Mouse (Mus musculus): ENCODE measurements around the gene Fndc3a. TPM values are rescaled to one million over a fixed set of nuclear protein-coding genes. Genes with fewer than 3 reads are reported as not detected.

Fndc3a gene
- polyA plus RNA-seq, 1 experiment from 2014 or later, result 59.1 TPM

DNA sequence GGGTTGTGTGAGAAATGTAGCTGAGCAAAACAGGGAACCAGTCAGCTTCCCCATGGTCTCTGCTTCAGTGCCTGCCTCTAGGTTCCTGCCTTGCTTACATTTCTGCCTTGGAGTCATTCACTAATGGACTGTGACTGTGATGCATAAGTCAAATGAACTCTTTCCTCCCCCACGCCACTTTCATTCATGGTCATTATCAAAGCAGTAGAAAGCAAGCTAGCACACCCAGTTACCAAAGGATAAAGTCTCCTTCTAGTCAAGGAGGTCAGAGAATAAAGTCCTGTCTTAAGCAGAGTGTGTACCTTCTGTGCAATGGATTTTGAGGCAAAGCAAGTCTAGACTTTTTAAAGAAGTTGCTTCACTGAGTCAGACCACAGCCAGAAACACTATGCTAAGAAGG is 182.7 kb downstream of the Fndc3a start:
- ATAC-seq, result no peak
- 64% methylated on average over 1 of the region's 1 CpGs for WGBS

DNA sequence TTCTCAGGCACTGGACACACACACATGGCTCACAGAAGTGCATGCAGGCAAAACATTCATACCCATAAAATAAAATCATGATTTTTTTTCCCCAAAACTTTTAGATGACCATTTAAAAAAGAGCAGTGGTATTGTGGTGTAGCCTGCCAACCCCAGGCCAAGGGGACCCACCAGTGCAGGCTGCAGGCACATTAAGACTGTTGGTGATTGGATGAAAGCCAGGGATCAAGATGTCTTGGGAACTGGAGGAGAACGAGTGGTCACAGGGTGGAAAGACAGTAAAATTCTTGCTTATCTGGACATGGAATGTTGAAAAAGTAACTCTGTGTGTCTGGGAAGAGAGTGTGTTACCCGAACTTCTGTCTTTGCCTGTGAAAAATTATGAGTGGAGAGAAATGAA is 190.2 kb downstream of the Fndc3a start:
- Histone ChIP-seq H3K4me3 (replicated peaks) (no peak overlapping the region), H3K27ac (no peak overlapping the region), H3K4me2 (replicated peaks) (no peak overlapping the region), H3K9ac (replicated peaks) (no peak overlapping the region), H3K36me3 (no peaks in the 10 kb centered on the region), H3K9me3 (no peaks in the 10 kb centered on the region), H3K27me3 (no peaks in the 10 kb centered on the region), H3K4me1 (replicated peaks) (no peaks in the 10 kb centered on the region)
- 71% methylated on average over 2 of the region's 2 CpGs for WGBS
- ATAC-seq, result no peak

More for the DNA sequence above, 182.7 kb downstream of the Fndc3a start:
- H3K4me2 ChIP-seq (replicated peaks), result no peak overlapping the region
- peaks cover 6% of the 10 kb centered on the region for H3K4me1 ChIP-seq (replicated peaks)
- peaks cover 23% of the 10 kb centered on the region for H3K27me3 ChIP-seq
- no peaks in the 10 kb centered on the region for H3K9me3 ChIP-seq
- no peaks in the 10 kb centered on the region for H3K36me3 ChIP-seq
- no peak overlapping the region for H3K9ac ChIP-seq (replicated peaks)
- H3K4me3 ChIP-seq (replicated peaks), result no peak overlapping the region
- H3K27ac ChIP-seq, result no peak overlapping the region

DNA sequence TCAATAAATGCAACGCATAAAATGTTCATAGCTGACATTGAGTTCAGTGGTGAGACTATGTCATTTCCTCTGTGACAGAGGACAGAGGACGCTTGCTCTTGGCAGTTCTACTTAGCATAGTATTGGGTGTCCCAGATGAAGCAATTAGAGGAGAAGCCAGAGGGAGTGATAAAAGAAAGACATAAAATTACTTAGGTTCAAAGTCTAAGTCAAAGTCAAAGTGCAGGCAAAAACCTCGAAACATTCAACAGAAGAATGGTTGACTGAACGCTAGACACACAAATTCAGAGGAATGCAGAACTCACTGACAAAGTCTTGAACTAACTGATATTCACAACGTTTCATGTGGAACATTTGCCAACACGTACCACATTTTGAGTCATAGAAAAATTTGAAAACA is 191.0 kb downstream of the Fndc3a start:
- no peak for ATAC-seq
- H3K36me3 ChIP-seq, result no peaks in the 10 kb centered on the region
- 84% methylated on average over 6 of the region's 6 CpGs for WGBS

DNA sequence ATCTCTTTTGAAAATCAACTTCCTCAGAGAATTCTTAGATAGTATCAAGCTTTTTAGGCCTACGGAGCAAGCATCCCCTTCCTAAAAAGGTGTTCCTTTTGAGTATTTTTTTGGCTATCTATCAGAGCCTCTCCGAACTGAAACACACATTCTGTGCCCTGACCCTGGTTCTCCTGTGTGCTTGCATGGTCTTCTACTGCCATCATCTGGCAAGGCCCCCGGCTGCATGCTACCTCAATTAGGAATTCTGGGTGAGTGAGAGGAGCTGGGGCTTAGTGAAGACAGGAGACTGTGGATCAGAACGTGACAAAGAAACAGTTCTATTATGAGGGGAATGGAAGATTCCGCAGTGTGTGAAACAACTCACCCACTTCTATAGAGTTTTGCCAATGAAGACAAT is 193.4 kb downstream of the Fndc3a start:
- H3K27ac ChIP-seq, result no peak overlapping the region
- H3K4me3 ChIP-seq (replicated peaks), result no peak overlapping the region
- H3K36me3 ChIP-seq, result no peaks in the 10 kb centered on the region
- no peak overlapping the region for H3K9ac ChIP-seq (replicated peaks)
- no peak for ATAC-seq
- H3K27me3 ChIP-seq, result no peaks in the 10 kb centered on the region
- H3K4me2 ChIP-seq (replicated peaks), result no peak overlapping the region
- H3K9me3 ChIP-seq, result no peaks in the 10 kb centered on the region
- WGBS, result 22% methylated on average over 5 of the region's 5 CpGs
- H3K4me1 ChIP-seq (replicated peaks), result no peaks in the 10 kb centered on the region

More for the DNA sequence above, 191.0 kb downstream of the Fndc3a start:
- no peak overlapping the region for H3K9ac ChIP-seq (replicated peaks)
- H3K4me1 ChIP-seq (replicated peaks), result no peaks in the 10 kb centered on the region
- no peaks in the 10 kb centered on the region for H3K9me3 ChIP-seq
- H3K4me3 ChIP-seq (replicated peaks), result no peak overlapping the region
- H3K4me2 ChIP-seq (replicated peaks), result no peak overlapping the region
- no peaks in the 10 kb centered on the region for H3K27me3 ChIP-seq
- no peak overlapping the region for H3K27ac ChIP-seq

DNA sequence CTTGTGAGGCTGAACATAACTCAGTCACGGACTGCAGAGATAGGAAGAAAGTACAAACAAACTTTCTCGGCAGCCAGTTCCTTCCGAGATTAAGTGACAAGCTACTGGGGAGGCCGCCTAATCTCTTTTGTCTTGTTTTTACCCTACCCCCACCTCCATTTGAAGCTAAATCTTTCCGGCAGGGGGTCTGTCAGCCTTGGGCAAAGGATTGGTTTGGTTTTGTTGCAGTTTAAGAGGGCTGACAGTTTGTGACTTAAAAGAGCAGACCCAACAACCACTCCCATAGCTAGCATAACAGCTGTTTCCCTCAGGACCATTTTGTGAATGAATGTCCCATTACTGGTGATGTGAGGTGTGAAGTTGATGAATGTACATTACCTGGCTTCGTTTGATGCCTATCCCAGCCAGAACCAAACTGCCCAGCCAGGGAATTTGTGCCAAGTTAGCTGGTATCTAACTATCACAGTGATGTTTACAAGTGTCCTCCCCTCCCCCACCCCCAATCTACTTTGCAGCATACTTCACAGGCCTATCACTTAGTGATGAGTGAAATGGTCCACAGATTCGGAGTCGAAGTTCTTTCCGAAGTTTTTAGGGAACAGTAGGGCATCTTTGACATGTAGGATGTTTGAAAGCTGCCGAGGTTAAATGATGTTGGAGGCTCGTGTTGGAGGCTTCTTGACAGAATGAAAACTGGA is 202.9 kb downstream of the Fndc3a start:
- peak; percentile 62 for ATAC-seq
- Histone ChIP-seq H3K36me3 (no peaks in the 10 kb centered on the region), H3K27me3 (no peaks in the 10 kb centered on the region; the same call in 1 of the 2 replicates), H3K4me2 (replicated peaks) (peak overlapping the region; percentile 58), H3K9me3 (no peaks in the 10 kb centered on the region), H3K4me3 (replicated peaks) (peak overlapping the region; percentile 32), H3K4me1 (replicated peaks) (peaks cover 11% of the 10 kb centered on the region), H3K27ac (no peak overlapping the region), H3K9ac (replicated peaks) (peak overlapping the region; percentile 32; the same call in 1 of the 2 replicates)
- WGBS, result 10% methylated on average over 11 of the region's 11 CpGs

DNA sequence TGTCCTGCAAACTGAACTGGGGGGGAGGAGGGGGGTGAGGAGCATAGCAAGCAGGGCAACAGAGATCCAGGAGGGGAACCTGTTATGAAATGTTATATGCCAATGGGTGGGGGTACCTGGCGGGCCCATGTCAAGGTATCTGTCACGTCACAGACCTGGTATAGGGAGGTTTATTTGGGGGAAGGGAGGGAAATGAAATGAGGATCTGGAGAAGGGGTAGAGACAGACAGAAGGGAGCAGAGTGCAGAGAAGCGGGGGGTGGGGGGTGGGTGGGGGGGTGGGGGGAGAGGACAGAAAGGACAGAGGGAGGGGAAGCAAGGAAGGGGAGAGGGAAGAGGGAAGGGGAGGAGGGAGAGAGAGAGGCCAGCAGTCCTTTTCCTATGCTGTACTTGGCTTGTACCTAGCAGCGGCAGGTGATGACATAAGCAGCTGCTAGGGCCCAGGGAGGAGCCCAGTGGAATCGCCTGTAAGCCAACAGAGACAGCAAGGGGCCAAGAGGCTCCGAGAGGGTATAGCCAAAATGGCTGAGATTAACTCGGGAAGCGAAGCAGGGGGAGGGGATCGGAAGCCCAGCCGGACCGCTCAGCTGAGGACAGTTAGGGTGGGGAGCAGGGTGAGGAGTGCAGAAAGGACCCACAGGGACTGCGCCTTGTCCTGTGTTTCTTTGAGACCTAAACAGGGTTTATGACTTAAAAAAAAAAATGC is 203.6 kb downstream of the Fndc3a start:
- Histone ChIP-seq H3K4me3 (replicated peaks) (peak overlapping the region; percentile 32), H3K27ac (no peak overlapping the region), H3K4me1 (replicated peaks) (peaks cover 11% of the 10 kb centered on the region), H3K36me3 (no peaks in the 10 kb centered on the region), H3K9me3 (no peaks in the 10 kb centered on the region), H3K9ac (replicated peaks) (peak overlapping the region; percentile 32; the same call in 1 of the 2 replicates), H3K4me2 (replicated peaks) (peak overlapping the region; percentile 58), H3K27me3 (no peaks in the 10 kb centered on the region; the same call in 1 of the 2 replicates)
- 5% methylated on average over 12 of the region's 12 CpGs for WGBS
- ATAC-seq, result peak; percentile 86

DNA sequence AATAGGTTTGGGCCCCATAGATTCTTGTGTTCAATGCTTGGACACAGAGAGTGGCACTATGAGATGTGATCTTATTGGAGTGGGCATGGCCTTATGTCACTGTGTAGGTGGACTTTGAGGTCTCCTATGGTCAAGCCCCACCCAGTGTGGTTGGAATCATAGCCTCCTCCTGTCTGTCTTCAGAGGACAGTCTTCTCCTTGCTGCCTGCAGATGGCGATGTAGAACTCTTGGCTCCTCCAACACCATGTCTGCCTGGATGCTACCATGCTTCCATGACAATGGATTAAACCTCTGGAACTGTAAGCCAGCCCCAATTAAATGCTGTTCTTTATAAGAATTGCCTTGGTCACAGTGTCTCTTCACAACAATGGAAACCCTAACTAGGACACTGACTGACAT is 204.8 kb downstream of the Fndc3a start:
- Histone ChIP-seq H3K4me1 (replicated peaks) (peaks cover 11% of the 10 kb centered on the region), H3K9me3 (no peaks in the 10 kb centered on the region), H3K27me3 (no peaks in the 10 kb centered on the region; the same call in 1 of the 2 replicates), H3K4me3 (replicated peaks) (no peak overlapping the region), H3K27ac (no peak overlapping the region), H3K4me2 (replicated peaks) (no peak overlapping the region), H3K36me3 (no peaks in the 10 kb centered on the region), H3K9ac (replicated peaks) (no peak overlapping the region)
- WGBS, result 88% methylated on average over 1 of the region's 1 CpGs
- no peak for ATAC-seq

DNA sequence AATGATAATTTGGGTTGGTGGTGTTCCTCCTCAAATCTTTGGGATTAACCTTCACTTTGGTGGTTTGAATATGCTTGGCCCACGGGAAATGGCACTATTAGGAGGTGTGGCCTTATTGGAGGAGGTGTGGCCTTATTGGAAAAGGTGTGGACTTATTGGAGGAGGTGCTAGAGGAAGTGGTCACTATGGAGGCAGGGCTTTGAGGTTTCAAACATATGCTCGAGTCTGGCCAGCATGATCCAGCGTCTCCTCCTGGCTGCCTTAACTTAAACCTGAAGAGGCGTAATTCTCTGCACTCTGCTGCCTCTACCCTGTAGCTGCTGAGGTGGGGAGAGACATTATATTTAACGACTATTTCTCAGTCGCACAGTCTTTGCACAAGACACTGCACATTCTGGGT is 206.6 kb downstream of the Fndc3a start:
- ATAC-seq, result no peak
- Histone ChIP-seq H3K27ac (no peak overlapping the region), H3K27me3 (no peaks in the 10 kb centered on the region; the same call in 1 of the 2 replicates), H3K9ac (replicated peaks) (no peak overlapping the region), H3K36me3 (no peaks in the 10 kb centered on the region), H3K9me3 (no peaks in the 10 kb centered on the region), H3K4me1 (replicated peaks) (peaks cover 11% of the 10 kb centered on the region), H3K4me2 (replicated peaks) (no peak overlapping the region), H3K4me3 (replicated peaks) (no peak overlapping the region)
- 48% methylated on average over 6 of the region's 6 CpGs for WGBS

DNA sequence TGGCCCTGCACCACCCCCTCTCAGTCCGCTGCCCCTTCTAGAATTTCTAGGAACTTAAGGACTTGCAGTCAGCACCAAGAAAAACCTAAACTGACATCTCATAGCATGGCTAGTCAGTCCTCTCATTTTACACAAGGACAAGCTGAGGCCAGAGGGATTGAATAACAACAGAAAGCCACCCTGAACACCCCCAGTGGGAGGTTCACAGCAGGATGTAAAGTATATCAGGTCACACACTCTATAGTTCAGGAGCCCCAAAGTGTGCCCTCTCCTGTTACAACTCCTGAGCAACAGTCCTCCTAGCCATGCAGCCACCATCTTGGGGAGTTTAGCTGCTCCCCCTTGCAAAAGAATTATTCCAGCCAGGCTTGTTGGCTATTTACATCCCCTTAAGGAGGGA is 216.0 kb downstream of the Fndc3a start:
- Histone ChIP-seq H3K36me3 (no peaks in the 10 kb centered on the region), H3K27me3 (no peaks in the 10 kb centered on the region), H3K9ac (replicated peaks) (no peak overlapping the region), H3K4me3 (replicated peaks) (no peak overlapping the region), H3K4me2 (replicated peaks) (no peak overlapping the region), H3K27ac (no peak overlapping the region), H3K9me3 (no peaks in the 10 kb centered on the region), H3K4me1 (replicated peaks) (no peaks in the 10 kb centered on the region)
- ATAC-seq, result no peak
- WGBS, result 90% methylated on average over 1 of the region's 1 CpGs

DNA sequence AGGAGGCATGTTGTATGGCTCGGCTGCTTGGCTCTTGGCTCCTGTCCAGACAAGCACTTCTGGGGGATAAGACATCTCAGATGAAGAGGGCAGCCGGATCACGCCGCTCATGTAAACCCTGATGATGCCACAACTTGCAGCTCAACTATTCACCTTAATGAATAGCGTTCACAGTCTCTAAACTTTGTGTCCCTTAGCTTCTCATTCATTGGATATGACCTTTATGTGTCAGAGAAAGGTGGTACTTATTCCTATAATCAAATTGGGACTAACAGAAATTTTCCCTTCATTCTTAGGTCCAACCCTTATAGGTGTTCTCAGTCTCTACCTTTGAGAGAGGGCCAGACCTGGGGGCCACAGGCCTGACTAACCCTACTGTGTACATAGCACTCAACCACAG is 218.1 kb downstream of the Fndc3a start, which contains the start of gene Gm9195:
Gene Gm9195, minus strand, starts transcription at position 101 of the 400 bp plus-strand sequence.
- no peaks in the 10 kb centered on the region for H3K4me1 ChIP-seq (replicated peaks)
- no peak within 1 kb of the TSS for H3K9ac ChIP-seq (replicated peaks)
- H3K4me3 ChIP-seq (replicated peaks), result no peak within 1 kb of the TSS
- H3K4me2 ChIP-seq (replicated peaks), result no peak within 1 kb of the TSS
- no peak for ATAC-seq
- no peaks in the 10 kb centered on the region for H3K9me3 ChIP-seq
- H3K36me3 ChIP-seq, result no peaks in the 10 kb centered on the region
- no peak within 1 kb of the TSS for H3K27ac ChIP-seq
- WGBS, result 74% methylated on average over 5 of the region's 5 CpGs
- no peaks in the 10 kb centered on the region for H3K27me3 ChIP-seq

DNA sequence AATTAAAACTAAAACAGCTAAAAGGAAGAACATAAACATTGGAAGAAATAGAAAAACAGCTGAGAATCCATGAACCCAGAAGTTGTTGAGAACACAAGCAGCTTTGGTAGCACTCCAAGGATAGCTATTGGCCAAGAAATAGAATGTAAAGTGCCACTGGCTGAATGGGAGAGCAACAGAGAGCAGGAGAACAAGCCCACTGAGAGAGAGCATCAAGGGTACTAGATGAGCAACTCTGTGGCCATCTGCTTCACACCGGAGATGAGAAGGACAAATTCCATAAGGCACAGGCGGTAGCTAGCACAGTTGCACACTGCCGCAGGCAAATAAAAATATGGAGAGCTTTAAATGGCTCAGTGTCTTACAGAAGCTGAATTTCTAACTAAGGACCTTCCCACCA is 219.4 kb downstream of the Fndc3a start:
- ATAC-seq, result no peak
- no peak overlapping the region for H3K9ac ChIP-seq (replicated peaks)
- no peak overlapping the region for H3K4me3 ChIP-seq (replicated peaks)
- H3K27ac ChIP-seq, result no peak overlapping the region
- H3K27me3 ChIP-seq, result no peaks in the 10 kb centered on the region
- no peaks in the 10 kb centered on the region for H3K36me3 ChIP-seq
- WGBS, result 97% methylated on average over 3 of the region's 3 CpGs
- no peaks in the 10 kb centered on the region for H3K4me1 ChIP-seq (replicated peaks)
- no peak overlapping the region for H3K4me2 ChIP-seq (replicated peaks)
- H3K9me3 ChIP-seq, result no peaks in the 10 kb centered on the region
